Mouse (Mus musculus) testis, postnatal 10 days (tissue): Measurements from ENCODE around the gene Gm5737.

Experiments used
- DNase-seq: peaks from one replicate; pipeline ENCODE4 v3.0.0; 2021; ENCODE audit warnings: low spot score

Gm5737 gene

GRCm38 (mm10) chr7:120878271-120878670 is 66.1 kb downstream of the Gm5737 start:
- no peak for DNase-seq

GRCm38 (mm10) chr7:120879972-120880371 is 67.8 kb downstream of the Gm5737 start:
- DNase-seq = no peak

- no peak for DNase-seq
These were observed 68.6 kb downstream of the Gm5737 start for GRCm38 (mm10) chr7:120880770-120881169.
